Comparison of ENCODE assay signal across 14 mouse cellular contexts in genomic region chr17:43490371-43490770, GRCm38 (mm10). TPM values are rescaled to one million over a fixed set of nuclear protein-coding genes. Genes with fewer than 3 reads are reported as not detected.
"Had no signal": no experiment of that assay in that cellular context is flagged by ENCODE, and none has a peak within 500 bp of the region (broad histone marks: within the 10 kb centered on the region; RNA-seq: fewer than 3 reads in every experiment).

No protein-coding gene starts in this region.

RNA-seq across cellular contexts. Expression of gene Mep1a, which starts 12.2 kb away (rescaled TPM):
- polyA plus RNA-seq: heart, embryonic 10.5 days; heart, embryonic 11.5 days; heart, embryonic 12.5 days; heart, embryonic 13.5 days; heart, embryonic 14.5 days; heart, embryonic 15.5 days; heart, postnatal 0 days; hindbrain, embryonic 10.5 days; hindbrain, embryonic 11.5 days; hindbrain, embryonic 12.5 days; hindbrain, embryonic 13.5 days; inflammation-experienced regulatory T-cells, adult 6 months had no signal

RNA-seq across cellular contexts. Expression of gene Ankrd66, which starts 53.1 kb away (rescaled TPM):
- polyA plus RNA-seq: heart, embryonic 11.5 days; heart, embryonic 12.5 days; heart, embryonic 13.5 days; heart, embryonic 15.5 days; heart, embryonic 16.5 days; heart, postnatal 0 days; inflammation-experienced regulatory T-cells, adult 6 months; intestine, embryonic 16.5 days had no signal
